Mouse (Mus musculus) cerebellum, adult 11-12 months (tissue): ENCODE data around the gene Slco4a1.

ENCODE experiments used
- DNase-seq: peaks from one replicate; pipeline ENCODE4 v3.0.0; 2022

Slco4a1 gene

DNA sequence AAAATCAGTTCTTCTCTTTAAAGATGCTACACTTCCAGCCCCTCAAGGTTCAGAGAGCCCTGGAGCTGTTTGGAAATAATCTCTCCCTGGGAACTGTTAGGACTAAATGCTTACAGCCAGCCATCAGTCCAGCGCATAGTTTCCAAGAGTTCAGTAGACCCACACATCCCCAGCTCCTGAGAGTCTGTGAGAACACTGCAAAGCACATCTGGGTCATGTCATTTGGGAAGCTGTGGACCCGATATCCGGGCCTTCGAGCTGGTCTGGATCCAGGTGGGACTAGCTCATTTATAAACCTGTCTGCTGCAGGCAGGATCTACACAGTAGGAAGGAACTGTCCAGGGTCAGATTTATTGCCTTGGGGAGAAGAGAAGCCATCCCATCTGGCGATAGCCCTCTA lies 54.8 kb downstream of the Slco4a1 start:
- no peak for DNase-seq

DNA sequence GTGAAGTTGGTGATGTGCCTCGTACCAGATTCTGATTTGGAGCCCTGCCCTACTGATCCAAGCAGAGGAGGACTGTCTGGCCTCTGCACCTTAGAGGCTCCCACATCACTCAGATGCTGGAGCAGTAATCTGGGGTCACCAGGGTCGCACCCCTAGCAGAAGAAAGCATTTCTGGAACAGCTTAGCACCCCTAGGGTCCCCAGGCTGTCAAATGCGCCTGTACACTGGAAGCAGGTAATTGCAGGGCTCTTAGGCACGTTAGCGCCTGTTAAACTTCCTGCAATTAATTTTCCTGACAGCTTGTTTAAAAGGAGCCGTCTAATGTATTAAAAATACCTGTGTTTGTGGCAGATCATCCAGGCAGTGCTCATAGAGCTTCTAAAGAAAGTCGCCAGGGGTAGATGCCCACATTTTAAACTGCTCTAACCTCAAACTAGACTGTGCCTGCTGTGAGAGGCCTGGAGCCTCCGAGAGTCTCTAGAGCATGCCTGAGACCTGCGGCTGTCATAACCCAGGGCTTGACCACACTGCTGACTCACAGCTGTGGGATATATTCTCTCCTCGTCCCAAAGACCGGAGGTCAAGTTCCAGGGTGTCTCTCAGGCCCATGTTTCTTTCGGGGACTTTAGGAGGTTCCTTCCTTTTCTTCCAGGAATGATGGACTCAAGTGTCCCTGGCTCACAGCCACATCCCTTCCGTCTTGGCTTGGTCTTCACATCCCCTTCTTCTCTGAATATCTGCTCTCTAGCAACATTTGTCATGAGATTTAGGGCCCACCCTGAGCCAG lies 56.0 kb downstream of the Slco4a1 start:
- DNase-seq = no peak

DNA sequence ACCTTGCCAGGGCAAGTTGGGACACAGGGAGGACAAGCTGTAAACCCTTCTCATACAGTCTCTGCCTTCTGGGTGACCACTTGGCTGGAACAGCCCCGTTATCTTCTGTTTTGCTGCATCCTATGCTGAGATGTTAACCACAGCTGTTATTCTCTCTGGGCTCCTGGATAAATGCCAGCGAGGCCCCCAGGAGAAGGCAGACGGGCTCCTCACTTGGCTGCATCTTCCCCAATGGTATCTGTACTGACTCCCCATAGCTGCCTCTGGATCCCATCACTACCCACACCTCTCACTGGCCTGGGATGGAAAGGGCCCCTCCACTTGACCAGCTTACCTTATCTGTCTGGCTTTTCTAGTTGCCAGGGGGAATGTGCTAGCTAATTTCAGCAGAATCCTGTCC lies 57.0 kb downstream of the Slco4a1 start:
- DNase-seq = no peak

DNA sequence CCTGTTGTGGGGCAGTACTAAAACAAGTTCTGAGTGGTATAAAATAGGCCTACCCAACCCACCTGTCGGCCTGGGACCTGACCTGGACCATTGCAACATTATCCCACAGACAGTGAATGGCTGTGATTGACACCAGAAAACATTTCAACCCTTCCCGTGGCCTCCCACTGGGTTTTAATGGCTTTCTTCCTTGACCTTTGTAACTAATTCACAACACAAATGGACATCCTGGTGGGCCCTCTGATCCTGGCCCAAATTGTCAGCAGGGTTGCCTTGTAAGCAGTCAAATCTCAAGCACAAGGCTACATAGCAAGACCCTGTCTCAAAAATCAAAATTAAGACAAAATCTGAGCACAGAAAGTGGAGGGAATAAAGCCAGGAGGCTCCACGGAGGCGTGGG lies 57.8 kb downstream of the Slco4a1 start:
- DNase-seq = no peak

DNA sequence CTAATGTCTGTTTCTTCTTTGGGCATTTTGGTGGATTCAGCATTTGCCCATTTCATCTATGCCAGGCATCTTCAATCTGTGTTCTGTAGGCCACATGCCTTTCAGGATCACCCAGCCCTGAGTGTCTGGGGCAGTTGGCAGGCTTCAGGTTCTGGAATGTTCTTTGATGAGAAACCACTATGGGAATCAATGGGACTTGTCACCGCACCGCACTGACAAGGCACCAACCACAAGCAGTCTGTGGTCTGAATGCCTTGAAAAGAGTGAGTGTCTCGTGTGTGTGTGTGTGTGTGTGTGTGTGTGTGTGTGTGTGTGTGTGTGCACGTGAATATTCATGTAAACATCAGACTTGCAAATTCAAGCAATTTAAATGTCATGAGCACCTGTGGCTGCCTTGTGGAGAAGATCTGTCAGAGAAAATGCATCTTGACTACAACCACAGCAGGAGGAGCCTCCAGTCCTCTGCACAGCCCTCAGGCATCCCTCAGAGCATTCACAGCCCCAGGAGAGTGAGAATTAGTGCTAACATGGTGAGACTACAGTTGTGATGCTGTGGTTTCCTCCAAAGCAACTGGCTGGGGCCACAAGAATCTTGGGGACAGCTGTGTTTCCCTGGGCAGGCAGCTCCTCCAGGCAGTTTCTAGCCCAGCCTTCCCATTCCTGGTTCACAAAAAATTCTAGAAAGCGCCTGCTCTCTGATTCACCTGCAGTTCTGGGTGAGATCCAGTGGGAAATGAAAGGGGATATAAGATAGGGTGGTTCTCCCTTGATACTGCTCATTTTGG lies 65.6 kb downstream of the Slco4a1 start:
- no peak for DNase-seq

DNA sequence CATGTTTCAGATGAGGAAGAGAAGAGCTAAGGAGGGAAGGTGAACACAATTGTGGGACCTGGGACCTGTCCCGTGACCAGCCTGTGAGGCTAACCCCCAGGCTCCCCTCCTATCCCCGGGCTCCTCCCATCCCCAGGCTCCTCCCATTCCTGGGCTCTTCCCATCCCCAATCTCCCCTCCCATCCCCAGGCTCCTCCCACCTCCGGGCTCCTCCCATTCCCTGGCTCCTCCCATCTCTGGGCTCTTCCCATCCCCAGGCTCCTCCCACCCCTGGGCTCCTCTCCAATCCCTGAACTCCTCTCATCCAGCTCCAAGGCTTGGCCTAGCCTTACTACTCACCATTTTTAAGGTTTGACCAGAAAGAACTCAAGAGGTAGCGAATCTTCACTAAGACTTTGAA lies 66.8 kb downstream of the Slco4a1 start:
- DNase-seq = no peak
